Mouse (Mus musculus): ENCODE measurements around the gene Bex1. TPM values are rescaled to one million over a fixed set of nuclear protein-coding genes. Genes with fewer than 3 reads are reported as not detected.

Gene Bex1
- polyA plus RNA-seq, 1 experiment: not detected

GRCm38 (mm10) chrX:136196873-136197272, 18.4 kb downstream of the Bex1 start:
- no peak for TF ChIP-seq GATA1 (IDR thresholded peaks at IDR 0.05; ENCODE audit: low read length)

GRCm38 (mm10) chrX:136195193-136195944, 19.9 kb downstream of the Bex1 start:
- TF ChIP-seq GATA1 (IDR thresholded peaks at IDR 0.05; ENCODE audit: low read length): no peak

GRCm38 (mm10) chrX:136183107-136183506, 32.2 kb downstream of the Bex1 start:
- TF ChIP-seq GATA1 (IDR thresholded peaks at IDR 0.05; ENCODE audit: low read length): no peak

GRCm38 (mm10) chrX:136180897-136181553, 34.3 kb downstream of the Bex1 start:
- no peak for TF ChIP-seq GATA1 (IDR thresholded peaks at IDR 0.05; ENCODE audit: low read length)

GRCm38 (mm10) chrX:136172786-136173185, 42.5 kb downstream of the Bex1 start:
- TF ChIP-seq GATA1 (IDR thresholded peaks at IDR 0.05; ENCODE audit: low read length): no peak

GRCm38 (mm10) chrX:136172118-136172551, 43.2 kb downstream of the Bex1 start, which contains the start of gene Tceal8:
TSS of gene Tceal8 (minus strand) at chrX:136172342.
- no peak for TF ChIP-seq GATA1 (IDR thresholded peaks at IDR 0.05; ENCODE audit: low read length)

- no peak for TF ChIP-seq GATA1 (IDR thresholded peaks at IDR 0.05; ENCODE audit: low read length)
Measured at GRCm38 (mm10) chrX:136171189-136172117, 43.9 kb downstream of the Bex1 start.

- TF ChIP-seq GATA1 (IDR thresholded peaks at IDR 0.05; ENCODE audit: low read length): no peak
Measured at GRCm38 (mm10) chrX:136170625-136171024, 44.7 kb downstream of the Bex1 start.

Other genes with a start within 250 kb of the Bex1 start
- gene Arxes2, start 221.7 kb downstream of the Bex1 start, polyA plus RNA-seq (2012): 7.4 and 7.5 TPM in 2 replicates
- gene Arxes1, start 182.1 kb downstream of the Bex1 start, polyA plus RNA-seq (2012): not detected in 2 replicates
- 0.17 TPM in 1 of 2 replicates, not detected in the other for gene Bex2, start 147.3 kb downstream of the Bex1 start, polyA plus RNA-seq (2012)
- not detected in 2 replicates for gene Nxf3, start 130.3 kb downstream of the Bex1 start, polyA plus RNA-seq (2012)
- gene Bex4, start 76.5 kb downstream of the Bex1 start, polyA plus RNA-seq (2012): not detected in 2 replicates
- gene Tceal8, start 43.2 kb downstream of the Bex1 start, polyA plus RNA-seq (2012): 3.4 and 17.9 TPM in 2 replicates
- gene Tceal5, start 11.6 kb downstream of the Bex1 start, polyA plus RNA-seq (2012): 0.30 and 0.37 TPM in 2 replicates
- not detected in 2 replicates for gene Tceal7, start 734 bp downstream of the Bex1 start, polyA plus RNA-seq (2012)
- gene Tceal9, start 29.6 kb upstream of the Bex1 start, polyA plus RNA-seq (2012): 66.1 and 78.6 TPM in 2 replicates
- gene Bex3, start 54.7 kb upstream of the Bex1 start, polyA plus RNA-seq (2012): 460 and 610 TPM in 2 replicates